Mouse (Mus musculus): Measurements from ENCODE around the gene Ifna16. TPM values are rescaled to one million over a fixed set of nuclear protein-coding genes. Genes with fewer than 3 reads are reported as not detected.

Ifna16 gene
- polyA plus RNA-seq, 1 experiment from 2014 or later, result not detected

Other genes starting within 250 kb of the Ifna16 start
- 3.7 and 4.4 TPM in 2 replicates for gene Hacd4, start 238.0 kb downstream of the Ifna16 start, polyA plus RNA-seq (2014; fragmentation: Nextera tagmentation; extraction: Ambion mirVana)
- not detected in 2 replicates for gene Ifnb1, start 154.2 kb downstream of the Ifna16 start, polyA plus RNA-seq (2014; fragmentation: Nextera tagmentation; extraction: Ambion mirVana)
- gene Ifna15, start 118.7 kb downstream of the Ifna16 start, polyA plus RNA-seq (2014; fragmentation: Nextera tagmentation; extraction: Ambion mirVana), result not detected in 2 replicates
- not detected in 2 replicates for gene Ifna14, start 105.1 kb downstream of the Ifna16 start, polyA plus RNA-seq (2014; fragmentation: Nextera tagmentation; extraction: Ambion mirVana)
- gene Ifna9, start 84.5 kb downstream of the Ifna16 start, polyA plus RNA-seq (2014; fragmentation: Nextera tagmentation; extraction: Ambion mirVana), result not detected in 2 replicates
- gene Ifna12, start 73.5 kb downstream of the Ifna16 start, polyA plus RNA-seq (2014; fragmentation: Nextera tagmentation; extraction: Ambion mirVana), result not detected in 2 replicates
- gene C87499, start 42.5 kb downstream of the Ifna16 start, polyA plus RNA-seq (2014; fragmentation: Nextera tagmentation; extraction: Ambion mirVana), result not detected in 2 replicates
- not detected in 2 replicates for gene Ifna13, start 32.5 kb downstream of the Ifna16 start, polyA plus RNA-seq (2014; fragmentation: Nextera tagmentation; extraction: Ambion mirVana)
- not detected in 2 replicates for gene Ifna2, start 7.0 kb upstream of the Ifna16 start, polyA plus RNA-seq (2014; fragmentation: Nextera tagmentation; extraction: Ambion mirVana)
- not detected in 2 replicates for gene Ifnab, start 14.4 kb upstream of the Ifna16 start, polyA plus RNA-seq (2014; fragmentation: Nextera tagmentation; extraction: Ambion mirVana)
- gene Gm26566, start 44.9 kb upstream of the Ifna16 start, polyA plus RNA-seq (2014; fragmentation: Nextera tagmentation; extraction: Ambion mirVana), result 1.4 and 1.6 TPM in 2 replicates
- gene Klhl9, start 45.5 kb upstream of the Ifna16 start, polyA plus RNA-seq (2014; fragmentation: Nextera tagmentation; extraction: Ambion mirVana), result 153 and 169 TPM in 2 replicates
- not detected in 2 replicates for gene Gm13271, start 77.9 kb upstream of the Ifna16 start, polyA plus RNA-seq (2014; fragmentation: Nextera tagmentation; extraction: Ambion mirVana)
- 0.15 TPM in 1 of 2 replicates, not detected in the other for gene Gm13283, start 83.2 kb upstream of the Ifna16 start, polyA plus RNA-seq (2014; fragmentation: Nextera tagmentation; extraction: Ambion mirVana)
- not detected in 2 replicates for gene Gm13290, start 96.9 kb upstream of the Ifna16 start, polyA plus RNA-seq (2014; fragmentation: Nextera tagmentation; extraction: Ambion mirVana)
- gene Gm13289, start 100.0 kb upstream of the Ifna16 start, polyA plus RNA-seq (2014; fragmentation: Nextera tagmentation; extraction: Ambion mirVana), result not detected in 2 replicates
- gene Gm13272, start 102.9 kb upstream of the Ifna16 start, polyA plus RNA-seq (2014; fragmentation: Nextera tagmentation; extraction: Ambion mirVana), result not detected in 2 replicates
- gene Ifnz, start 105.2 kb upstream of the Ifna16 start, polyA plus RNA-seq (2014; fragmentation: Nextera tagmentation; extraction: Ambion mirVana), result not detected in 2 replicates
- gene Gm13276, start 108.8 kb upstream of the Ifna16 start, polyA plus RNA-seq (2014; fragmentation: Nextera tagmentation; extraction: Ambion mirVana), result not detected in 2 replicates
- not detected in 2 replicates for gene Gm13277, start 111.7 kb upstream of the Ifna16 start, polyA plus RNA-seq (2014; fragmentation: Nextera tagmentation; extraction: Ambion mirVana)
- not detected in 2 replicates for gene Gm13278, start 114.6 kb upstream of the Ifna16 start, polyA plus RNA-seq (2014; fragmentation: Nextera tagmentation; extraction: Ambion mirVana)
- gene Gm13275, start 117.6 kb upstream of the Ifna16 start, polyA plus RNA-seq (2014; fragmentation: Nextera tagmentation; extraction: Ambion mirVana), result not detected in 2 replicates
- gene Gm13279, start 120.5 kb upstream of the Ifna16 start, polyA plus RNA-seq (2014; fragmentation: Nextera tagmentation; extraction: Ambion mirVana), result not detected in 2 replicates
- 0.29 and 0.61 TPM in 2 replicates for gene Gm13285, start 122.7 kb upstream of the Ifna16 start, polyA plus RNA-seq (2014; fragmentation: Nextera tagmentation; extraction: Ambion mirVana)
- gene Gm13287, start 126.3 kb upstream of the Ifna16 start, polyA plus RNA-seq (2014; fragmentation: Nextera tagmentation; extraction: Ambion mirVana), result not detected in 2 replicates
- 0.12 TPM in 1 of 2 replicates, not detected in the other for gene Gm13288, start 128.6 kb upstream of the Ifna16 start, polyA plus RNA-seq (2014; fragmentation: Nextera tagmentation; extraction: Ambion mirVana)
- not detected in 2 replicates for gene Ifna7, start 139.3 kb upstream of the Ifna16 start, polyA plus RNA-seq (2014; fragmentation: Nextera tagmentation; extraction: Ambion mirVana)
- gene Ifna11, start 143.0 kb upstream of the Ifna16 start, polyA plus RNA-seq (2014; fragmentation: Nextera tagmentation; extraction: Ambion mirVana), result not detected in 2 replicates
- not detected in 2 replicates for gene Ifna6, start 150.5 kb upstream of the Ifna16 start, polyA plus RNA-seq (2014; fragmentation: Nextera tagmentation; extraction: Ambion mirVana)
- gene Ifna5, start 158.6 kb upstream of the Ifna16 start, polyA plus RNA-seq (2014; fragmentation: Nextera tagmentation; extraction: Ambion mirVana), result not detected in 2 replicates
- not detected in 2 replicates for gene Ifna4, start 164.9 kb upstream of the Ifna16 start, polyA plus RNA-seq (2014; fragmentation: Nextera tagmentation; extraction: Ambion mirVana)
- gene Ifna1, start 173.2 kb upstream of the Ifna16 start, polyA plus RNA-seq (2014; fragmentation: Nextera tagmentation; extraction: Ambion mirVana), result not detected in 2 replicates
- gene Ifne, start 203.3 kb upstream of the Ifna16 start, polyA plus RNA-seq (2014; fragmentation: Nextera tagmentation; extraction: Ambion mirVana), result not detected in 2 replicates